Mouse (Mus musculus) CH12.LX (cell line): ENCODE data around the gene Dtx3l. TPM values are rescaled to one million over a fixed set of nuclear protein-coding genes. Genes with fewer than 3 reads are reported as not detected.

Source experiments
- DNase-seq: peaks from one replicate; pipeline ENCODE4 v3.0.0-alpha.2; 2013; ENCODE audit errors: extremely low read depth
- H3K27ac ChIP-seq: 2 replicates; pipeline ENCODE4 v1.5.1; 2012; ENCODE audit warnings: low read depth, mild to moderate bottlenecking, control low read depth, moderate library complexity; ENCODE audit not compliant: insufficient read depth
- H3K27me3 ChIP-seq: replicated peaks from 2 replicates; pipeline ENCODE3; 2012; ENCODE audit warnings: inconsistent platforms
- H3K36me3 ChIP-seq, 2 experiments: replicated peaks in 1 of 2; 2 replicates each; pipeline versions ENCODE3 to v1.6.1; 2012; ENCODE audit warnings: inconsistent platforms in 1 of 2, low read length in 1 of 2, mild to moderate bottlenecking in 1 of 2, mixed read lengths in 1 of 2, moderate library complexity in 1 of 2; ENCODE audit not compliant: control insufficient read depth in 1 of 2, insufficient read depth in 1 of 2
- H3K4me1 ChIP-seq, 2 experiments: 2 replicates each; pipeline ENCODE4 v1.6.1; 2012; ENCODE audit warnings: inconsistent platforms in 1 of 2, moderate library complexity in 1 of 2; ENCODE audit not compliant: insufficient read depth in 2 of 2, control insufficient read depth in 1 of 2
- H3K4me2 ChIP-seq: 2 replicates; pipeline ENCODE4 v1.6.1; 2012; ENCODE audit warnings: low read depth, mild to moderate bottlenecking, control low read depth; ENCODE audit not compliant: poor library complexity, insufficient read depth, severe bottlenecking
- H3K4me3 ChIP-seq, 3 experiments: fragments of 150-350 bp in 1 of 3; sonication (generic) in 1 of 3; replicated peaks in 1 of 3; 2 replicates each; pipeline versions ENCODE3 to v1.5.1; 2011 to 2012; ENCODE audit warnings: low read depth in 2 of 3, low read length in 2 of 3, mild to moderate bottlenecking in 2 of 3, moderate library complexity in 2 of 3, control low read depth in 1 of 3, improper control_type of control experiment in 1 of 3, inconsistent platforms in 1 of 3, mixed read lengths in 1 of 3; ENCODE audit not compliant: poor library complexity in 1 of 3
- H3K79me2 ChIP-seq: replicated peaks from 2 replicates; pipeline ENCODE4 v1.6.1; 2012; ENCODE audit warnings: mild to moderate bottlenecking, moderate library complexity; ENCODE audit not compliant: control insufficient read depth, poor library complexity, insufficient read depth, severe bottlenecking; ENCODE audit errors: extremely low read depth
- H3K9ac ChIP-seq: 2 replicates; pipeline ENCODE4 v1.6.1; 2012; ENCODE audit warnings: low read depth, mild to moderate bottlenecking, control low read depth, moderate library complexity; ENCODE audit not compliant: insufficient read depth
- H3K9me3 ChIP-seq: replicated peaks from 2 replicates; pipeline ENCODE3; 2012; ENCODE audit warnings: low read length, inconsistent platforms, mixed read lengths
- BHLHE40 ChIP-seq: IDR thresholded peaks from 2 replicates; pipeline ENCODE4 v1.6.1; 2011; ENCODE audit warnings: mild to moderate bottlenecking, low read depth, low read length, improper control_type of control experiment
- CHD1 ChIP-seq: IDR thresholded peaks from 2 replicates; pipeline ENCODE4 v1.6.1; 2012; ENCODE audit warnings: low read depth, low read length, improper control_type of control experiment, inconsistent platforms
- CHD2 ChIP-seq: IDR thresholded peaks from 2 replicates; pipeline ENCODE4 v1.6.1; 2011; ENCODE audit warnings: low read length, improper control_type of control experiment
- CTCF ChIP-seq, 2 experiments: IDR thresholded peaks in 1 of 2; conservative IDR thresholded peaks in 1 of 2; 2 replicates each; pipeline ENCODE4 v1.5.1; 2011 to 2012; ENCODE audit warnings: low read depth in 2 of 2, low read length in 2 of 2, improper control_type of control experiment in 1 of 2, inconsistent platforms in 1 of 2, mild to moderate bottlenecking in 1 of 2, moderate library complexity in 1 of 2
- E2F4 ChIP-seq: IDR thresholded peaks from 2 replicates; pipeline ENCODE4 v1.6.1; 2011; ENCODE audit warnings: low read depth, low read length, improper control_type of control experiment; ENCODE audit not compliant: insufficient replicate concordance
- ELF1 ChIP-seq: IDR thresholded peaks from 2 replicates; pipeline ENCODE4 v1.6.1; 2014; ENCODE audit warnings: low read depth, mild to moderate bottlenecking, inconsistent platforms, low read length, improper control_type of control experiment
- EP300 ChIP-seq: IDR thresholded peaks from 2 replicates; pipeline ENCODE4 v1.6.1; 2011; ENCODE audit warnings: low read length, improper control_type of control experiment
- ETS1 ChIP-seq: conservative IDR thresholded peaks from 2 replicates; pipeline ENCODE4 v1.6.1; 2012; ENCODE audit warnings: low read depth, mild to moderate bottlenecking, inconsistent platforms, low read length, improper control_type of control experiment, moderate library complexity
- GABPA ChIP-seq: IDR thresholded peaks from 2 replicates; pipeline ENCODE4 v1.6.1; 2012; ENCODE audit warnings: low read depth, low read length, improper control_type of control experiment, inconsistent platforms; ENCODE audit not compliant: insufficient replicate concordance
- HCFC1 ChIP-seq: IDR thresholded peaks from 2 replicates; pipeline ENCODE4 v1.6.1; 2012; ENCODE audit warnings: low read depth, mild to moderate bottlenecking, inconsistent platforms, low read length, improper control_type of control experiment
- IRF4 ChIP-seq: IDR thresholded peaks from 2 replicates; pipeline ENCODE4 v1.6.1; 2014; ENCODE audit warnings: low read depth, mild to moderate bottlenecking, inconsistent platforms, low read length, improper control_type of control experiment
- JUND ChIP-seq: conservative IDR thresholded peaks from 2 replicates; pipeline ENCODE4 v1.6.1; 2011; ENCODE audit warnings: low read depth, low read length, improper control_type of control experiment
- MAX ChIP-seq: IDR thresholded peaks from 2 replicates; pipeline ENCODE4 v1.6.1; 2011; ENCODE audit warnings: low read length, improper control_type of control experiment
- MAZ ChIP-seq: IDR thresholded peaks from 2 replicates; pipeline ENCODE4 v1.6.1; 2012; ENCODE audit warnings: low read depth, mild to moderate bottlenecking, inconsistent platforms, low read length, improper control_type of control experiment, moderate library complexity
- MEF2A ChIP-seq: IDR thresholded peaks from 2 replicates; pipeline ENCODE4 v1.6.1; 2014; ENCODE audit warnings: low read depth, mild to moderate bottlenecking, inconsistent platforms, low read length, improper control_type of control experiment, borderline replicate concordance
- MYC ChIP-seq: IDR thresholded peaks from 2 replicates; pipeline ENCODE4 v1.6.1; 2011; ENCODE audit warnings: low read depth, mild to moderate bottlenecking, improper control_type of control experiment, low read length
- NELFE ChIP-seq: IDR thresholded peaks from 2 replicates; pipeline ENCODE4 v1.6.1; 2011; ENCODE audit warnings: low read depth, low read length, improper control_type of control experiment
- NRF1 ChIP-seq: IDR thresholded peaks from 2 replicates; pipeline ENCODE4 v1.6.1; 2014; ENCODE audit warnings: low read depth, mild to moderate bottlenecking, inconsistent platforms, low read length, improper control_type of control experiment, moderate library complexity
- PAX5 ChIP-seq: IDR thresholded peaks from 2 replicates; pipeline ENCODE4 v1.6.1; 2012; ENCODE audit warnings: low read length, inconsistent platforms, mixed read lengths
- POLR2AphosphoS2 ChIP-seq: IDR thresholded peaks from 2 replicates; pipeline ENCODE4 v1.6.1; 2011; ENCODE audit warnings: low read depth, low read length, improper control_type of control experiment
- RAD21 ChIP-seq: IDR thresholded peaks from 2 replicates; pipeline ENCODE4 v1.6.1; 2011; ENCODE audit warnings: low read depth, mild to moderate bottlenecking, low read length, improper control_type of control experiment, moderate library complexity
- SIN3A ChIP-seq: IDR thresholded peaks from 2 replicates; pipeline ENCODE4 v1.6.1; 2012; ENCODE audit warnings: low read length, improper control_type of control experiment, inconsistent platforms
- SMC3 ChIP-seq: IDR thresholded peaks from 2 replicates; pipeline ENCODE4 v1.6.1; 2011; ENCODE audit warnings: low read depth, low read length, improper control_type of control experiment
- TBP ChIP-seq: conservative IDR thresholded peaks from 2 replicates; pipeline ENCODE4 v1.6.1; 2011; ENCODE audit warnings: low read depth, low read length, improper control_type of control experiment
- TCF12 ChIP-seq: IDR thresholded peaks from 2 replicates; pipeline ENCODE4 v1.6.1; 2014; ENCODE audit warnings: low read depth, mild to moderate bottlenecking, inconsistent platforms, low read length, improper control_type of control experiment
- UBTF ChIP-seq: IDR thresholded peaks from 2 replicates; pipeline ENCODE4 v1.6.1; 2012; ENCODE audit warnings: low read depth, mild to moderate bottlenecking, inconsistent platforms, low read length, improper control_type of control experiment, moderate library complexity
- USF1 ChIP-seq: IDR thresholded peaks from 2 replicates; pipeline ENCODE4 v1.6.1; 2014; ENCODE audit warnings: low read depth, mild to moderate bottlenecking, inconsistent platforms, low read length, improper control_type of control experiment
- USF2 ChIP-seq: conservative IDR thresholded peaks from 2 replicates; pipeline ENCODE4 v1.6.1; 2011; ENCODE audit warnings: low read depth, low read length, improper control_type of control experiment
- ZKSCAN1 ChIP-seq: IDR thresholded peaks from 2 replicates; pipeline ENCODE4 v1.6.1; 2012; ENCODE audit warnings: low read depth, inconsistent platforms, low read length, improper control_type of control experiment, borderline replicate concordance
- dilution Hi-C: fragments of 300-500 bp; cut with MboI; formaldehyde crosslinking; loops from 2 replicates; pipeline ENCODE4 v1.14.3; 2020; ENCODE audit warnings: low sequenced_read_pairs; ENCODE audit not compliant: extremely low pct_unique_long_range_greater_than_20kb, extremely low pct_ligation_motif_present
- in situ Hi-C: fragments of 300-500 bp; cut with MboI; formaldehyde crosslinking; loops from 3 replicates; pipeline ENCODE4 v1.14.3; 2019; ENCODE audit warnings: low sequenced_read_pairs, low pct_ligation_motif_present, low pct_unique_long_range_greater_than_20kb, mixed read lengths
- polyA plus RNA-seq: library from polyadenylated mRNA; unstranded; fragments of >175 nt; gene quantifications from 2 replicates; pipeline ENCODE4 v1.2.1, GENCODE M21; 2012; ENCODE audit warnings: low read depth; ENCODE audit not compliant: insufficient read length
- total RNA-seq, 2 experiments: library from RNA; depleted of rRNA; stranded (reverse); fragments of 300-350 nt in 1 of 2; fragments of >200 nt in 1 of 2; gene quantifications; 2 replicates each; pipeline ENCODE4 v1.2.3; 2012 to 2014

Gene Dtx3l
- total and polyA plus RNA-seq, 3 experiments = 14.4 to 21.1 (median 17.4) TPM

DNA sequence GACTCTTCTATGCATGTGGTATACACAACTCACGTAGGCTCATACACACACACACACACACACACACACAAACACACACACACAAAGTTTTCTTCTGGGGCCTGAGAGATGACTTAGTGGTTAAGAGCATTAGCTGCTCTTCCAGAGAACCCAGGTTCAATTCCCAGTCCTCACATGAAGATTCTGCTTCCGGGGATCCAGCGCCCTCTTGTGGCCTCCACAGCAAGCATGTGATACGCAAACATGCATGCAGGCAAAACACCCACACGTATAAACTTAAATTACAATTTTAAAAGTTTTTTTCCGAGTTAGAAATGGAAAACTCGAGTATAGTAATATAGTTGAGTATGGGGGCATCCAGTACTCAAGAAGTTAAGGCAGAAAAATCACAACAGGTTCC lies 2.4 kb upstream of the Dtx3l start:
- no peak overlapping the region for H3K4me3 ChIP-seq
- no peak overlapping the region for H3K4me2 ChIP-seq
- peaks cover 4 to 18% of the 10 kb centered on the region in 2 experiments for H3K4me1 ChIP-seq
- peaks cover 21 to 49% of the 10 kb centered on the region in 2 experiments for H3K36me3 ChIP-seq
- DNase-seq = peak; percentile 57
- H3K9ac ChIP-seq = no peak overlapping the region
- in situ Hi-C loops (no loop called here), dilution Hi-C loops (no loop called here)
- H3K27me3 ChIP-seq = no peaks in the 10 kb centered on the region
- no peaks in the 10 kb centered on the region for H3K9me3 ChIP-seq
- TF ChIP-seq USF2 (no peak), SIN3A (no peak), JUND (no peak), SMC3 (peak; percentile 50), CHD2 (no peak), TCF12 (no peak), POLR2AphosphoS2 (no peak), PAX5 (no peak), MAX (peak; percentile 53; the same call in 1 of the 2 replicates), NELFE (no peak), HCFC1 (no peak), EP300 (no peak), NRF1 (no peak), CTCF (conservative IDR thresholded peaks at IDR 0.05 in 1 of 2, IDR thresholded peaks at IDR 0.05 in 1 of 2; ENCODE audit: low read depth in 2 of 2, low read length in 2 of 2) (peak; percentile 51 to 73), TBP (no peak), GABPA (no peak), BHLHE40 (no peak), RAD21 (peak; percentile 39), MYC (peak; percentile 77)
- peaks cover 6% of the 10 kb centered on the region for H3K79me2 ChIP-seq
- H3K27ac ChIP-seq = no peak overlapping the region

GRCm38 (mm10) chr16:35939690-35940089 lies 739 bp upstream of the Dtx3l start:
- H3K79me2 ChIP-seq = peaks cover 6% of the 10 kb centered on the region
- H3K4me3 ChIP-seq = peak overlapping the region; percentile 68 to 100 (median 69)
- peak; percentile 95 for DNase-seq
- H3K9ac ChIP-seq = peak overlapping the region; percentile 64
- H3K36me3 ChIP-seq = peaks cover 29 to 51% of the 10 kb centered on the region in 2 experiments
- peak overlapping the region; percentile 55 for H3K27ac ChIP-seq
- H3K9me3 ChIP-seq = no peaks in the 10 kb centered on the region
- H3K4me1 ChIP-seq = peaks cover 6 to 28% of the 10 kb centered on the region in 2 experiments
- peak overlapping the region; percentile 83 for H3K4me2 ChIP-seq
- in situ Hi-C loops = loop anchor here (5.0 to 10.0 kb wide), 2 partner anchors 67 to 195 kb away; partner anchors contain the start of gene Parp14
- no peaks in the 10 kb centered on the region for H3K27me3 ChIP-seq
- dilution Hi-C loops = no loop called here
- peak; percentile 68; the same call in 1 of the 2 replicates for TF ChIP-seq SIN3A
- TF ChIP-seq MEF2A = peak; percentile 31; the same call in 1 of the 2 replicates
- TF ChIP-seq CHD1 = no peak
- TF ChIP-seq TBP = peak; percentile 94
- peak; percentile 24; the same call in 1 of the 2 replicates for TF ChIP-seq ETS1
- peak; percentile 64 for TF ChIP-seq USF2
- peak; percentile 73; the same call in 1 of the 2 replicates for TF ChIP-seq MYC
- TF ChIP-seq HCFC1 = no peak; the same call in 1 of the 2 replicates
- peak; percentile 77 for TF ChIP-seq NELFE
- TF ChIP-seq POLR2AphosphoS2 = no peak; the same call in 1 of the 2 replicates
- TF ChIP-seq TCF12 = peak; percentile 67; the same call in 1 of the 2 replicates
- TF ChIP-seq JUND = no peak
- TF ChIP-seq E2F4 = 0 out of 2 replicates have a peak, but pooled peaks have one; percentile 52
- TF ChIP-seq MAZ = peak; percentile 70; the same call in 1 of the 2 replicates
- TF ChIP-seq ELF1 = peak; percentile 77
- peak; percentile 76 for TF ChIP-seq IRF4
- peak; percentile 80 for TF ChIP-seq SMC3
- TF ChIP-seq PAX5 = no peak
- TF ChIP-seq USF1 = peak; percentile 68
- TF ChIP-seq GABPA = no peak
- peak; percentile 76 for TF ChIP-seq RAD21
- no peak for TF ChIP-seq ZKSCAN1
- TF ChIP-seq EP300 = no peak
- TF ChIP-seq UBTF = no peak
- peak; percentile 70 for TF ChIP-seq BHLHE40
